Mouse (Mus musculus) liver, adult (tissue): ENCODE measurements around the gene Dclk3.
A peak's percentile ranks its signal among the peaks of the same experiment; 100 is the strongest.

Experiments
- GATA4 ChIP-seq: IDR thresholded peaks from 2 replicates; pipeline ENCODE4 v1.6.1; 2014; ENCODE audit warnings: mild to moderate bottlenecking, low read length; ENCODE audit not compliant: insufficient replicate concordance

Gene Dclk3

DNA sequence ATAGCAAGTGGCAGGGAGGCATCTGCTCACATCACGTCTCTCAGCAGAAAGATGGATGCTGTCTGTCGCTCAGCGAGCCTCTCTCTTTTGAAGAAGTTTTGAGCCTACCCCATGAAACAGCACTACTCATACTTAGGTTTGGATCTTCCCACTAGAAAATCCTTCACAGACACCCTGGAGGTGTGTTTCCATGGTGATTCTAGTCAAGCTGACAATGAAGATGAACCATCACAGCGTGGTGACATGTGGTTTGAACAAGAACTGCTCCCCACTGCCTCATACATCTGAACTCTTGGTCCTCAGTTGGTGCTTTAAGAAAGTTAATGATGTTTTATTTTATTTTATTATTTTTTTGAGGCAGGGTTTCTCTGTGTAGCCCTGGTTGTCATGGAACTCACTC lies 12.9 kb upstream of the Dclk3 start:
- no peak for TF ChIP-seq GATA4

DNA sequence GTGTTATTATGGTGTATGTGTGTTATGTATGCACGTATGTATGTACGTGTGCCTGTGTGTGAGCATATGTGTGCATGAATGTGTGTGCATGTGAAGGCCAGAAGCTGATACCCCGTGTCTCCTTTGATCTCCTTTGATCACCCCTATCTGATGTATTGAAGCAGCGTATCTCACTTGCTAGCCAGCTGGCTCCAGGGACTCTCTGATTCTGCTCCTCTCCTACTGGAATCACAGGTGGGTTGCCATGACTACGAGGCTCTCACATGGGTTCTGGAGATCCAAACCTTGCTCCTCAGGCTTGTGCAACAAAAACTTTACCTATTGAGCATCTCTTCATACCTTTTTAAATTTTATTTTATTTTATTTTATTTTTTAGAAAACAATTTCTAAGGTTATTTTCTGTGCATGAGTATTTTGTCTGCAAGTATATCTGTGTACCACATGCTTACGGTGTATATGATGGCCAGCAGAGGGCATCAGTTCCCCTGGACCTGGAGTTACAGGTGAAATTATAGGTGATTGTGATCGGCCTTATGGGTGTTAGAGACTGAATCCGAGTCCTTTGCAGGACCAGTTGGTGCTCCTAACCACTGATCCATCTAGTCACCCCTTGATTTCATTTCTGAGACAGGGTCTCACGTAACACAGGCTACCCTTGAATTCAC lies 10.9 kb upstream of the Dclk3 start:
- TF ChIP-seq GATA4: no peak

DNA sequence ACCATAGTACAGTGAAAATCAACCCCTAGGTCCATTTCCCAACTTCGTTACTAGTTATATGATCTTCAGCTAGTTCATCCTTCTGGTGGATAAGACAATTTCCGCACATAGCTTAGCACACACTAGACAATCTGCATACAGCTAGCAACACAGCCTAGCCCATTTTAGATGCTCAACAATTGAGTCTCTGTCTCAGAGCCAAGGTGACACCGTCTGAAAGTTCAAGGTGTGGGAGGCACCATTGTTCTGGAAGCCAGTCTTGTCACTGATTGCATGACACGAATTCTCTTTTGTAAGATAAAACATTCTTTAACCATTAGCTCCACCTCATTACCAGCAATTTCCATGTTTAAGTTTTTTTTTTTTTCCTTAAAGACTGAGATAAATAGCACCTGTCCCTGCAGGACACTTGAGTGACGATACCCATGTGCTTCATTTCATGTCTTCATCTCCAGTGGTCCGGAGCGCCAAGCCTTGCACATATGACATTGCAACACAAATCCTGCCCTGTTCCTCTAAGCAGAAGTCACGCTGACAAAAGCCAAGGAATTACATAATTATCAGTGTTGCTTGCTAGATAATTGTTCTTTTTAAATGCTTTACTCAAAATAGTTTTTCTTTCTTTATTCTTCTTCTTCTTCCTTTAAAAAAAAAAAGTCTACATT lies 10.1 kb upstream of the Dclk3 start:
- TF ChIP-seq GATA4: no peak

DNA sequence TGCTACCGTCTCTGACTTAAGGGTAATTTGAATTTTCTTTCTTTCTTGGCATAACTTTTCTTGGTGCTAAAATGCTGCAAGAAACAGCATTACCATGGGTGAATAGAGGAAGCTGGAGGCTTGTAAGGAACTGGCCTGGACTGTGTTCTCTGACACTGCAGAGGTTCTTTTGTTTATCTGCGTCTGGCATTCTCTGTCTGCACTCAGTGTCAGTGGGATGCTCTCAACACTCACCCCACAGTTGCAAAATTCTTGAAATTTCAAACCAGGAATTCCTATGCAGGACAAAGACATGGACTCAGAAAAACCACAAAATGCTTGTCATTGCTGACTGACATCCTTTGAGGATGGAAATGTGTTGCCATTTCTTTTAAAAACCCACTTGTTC lies 9.5 kb upstream of the Dclk3 start:
- no peak for TF ChIP-seq GATA4

DNA sequence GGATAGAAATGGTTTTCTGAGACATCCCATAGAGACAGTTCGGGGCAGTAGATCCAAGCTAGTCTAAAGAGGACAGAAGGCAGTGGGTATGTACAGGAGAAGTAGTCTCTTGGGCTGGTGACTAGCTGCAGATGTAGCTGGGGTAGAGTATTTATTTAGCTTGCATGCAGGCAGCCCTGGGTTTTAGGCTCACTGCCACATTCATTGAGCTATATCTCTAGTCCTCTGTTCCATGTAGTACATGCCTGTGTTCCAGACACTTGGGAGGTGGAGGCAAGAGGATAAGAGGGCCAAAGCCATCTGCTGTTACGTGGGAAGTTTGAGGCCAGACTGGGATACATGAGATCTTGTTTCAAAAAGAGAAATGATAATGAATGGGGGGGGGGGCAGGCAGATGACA lies 3.5 kb upstream of the Dclk3 start:
- TF ChIP-seq GATA4: no peak

DNA sequence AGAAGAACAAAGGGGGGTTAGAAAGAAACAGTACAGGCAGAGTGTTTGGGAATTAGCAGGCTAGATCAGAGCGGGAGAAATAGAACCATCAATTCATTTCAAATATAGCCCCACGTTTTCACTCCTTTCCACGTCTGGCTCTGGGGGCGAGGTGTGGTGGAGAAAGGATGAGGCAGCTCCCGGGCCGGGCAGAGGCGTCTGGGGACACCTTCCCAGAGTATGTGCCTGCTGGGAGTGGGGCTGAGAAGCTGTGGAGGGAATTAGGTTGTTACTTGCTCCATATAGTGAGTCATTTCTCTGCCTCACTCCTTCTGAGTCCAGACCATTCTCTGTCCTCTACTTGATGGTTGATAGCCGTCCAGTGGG lies 938 bp downstream of the Dclk3 start:
- no peak for TF ChIP-seq GATA4

DNA sequence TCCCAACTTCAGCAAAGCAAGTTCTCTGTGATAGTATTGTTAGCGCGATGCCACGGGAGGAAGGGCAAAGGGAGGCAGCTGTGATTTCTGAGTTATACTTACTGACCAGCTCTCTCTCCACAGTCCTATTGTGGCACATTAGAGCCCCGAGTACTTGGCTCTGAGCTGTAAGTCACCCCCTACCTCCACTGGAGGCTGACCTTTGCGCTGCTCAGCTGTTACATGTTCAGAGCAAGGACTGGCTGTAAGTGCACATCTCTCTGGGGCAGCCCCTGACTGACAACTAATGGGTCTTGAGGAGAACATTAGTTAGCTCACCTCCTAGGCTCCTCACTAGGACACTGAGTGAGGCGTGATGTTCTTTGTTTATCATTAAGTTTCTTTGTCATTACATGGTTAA lies 1.6 kb downstream of the Dclk3 start:
- no peak for TF ChIP-seq GATA4

DNA sequence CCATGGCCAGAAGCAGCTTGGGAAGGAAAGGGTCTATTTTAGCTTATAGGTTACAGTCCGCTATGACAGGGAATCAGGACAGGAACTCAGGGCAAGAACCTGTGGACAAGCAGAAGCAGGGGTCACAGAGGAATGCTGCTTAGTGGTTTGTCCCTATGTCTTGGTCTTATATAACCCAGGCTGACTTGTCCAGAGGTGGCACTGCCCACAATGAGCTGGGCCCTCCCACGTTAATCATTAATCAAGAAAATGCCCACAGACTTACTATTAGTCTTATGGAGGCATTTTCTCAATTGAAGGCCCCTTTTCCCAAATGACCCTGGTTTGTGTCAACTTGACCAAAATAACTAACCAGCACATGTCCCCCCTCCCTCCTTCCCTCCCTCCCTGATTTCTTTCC lies 2.3 kb downstream of the Dclk3 start:
- no peak for TF ChIP-seq GATA4

DNA sequence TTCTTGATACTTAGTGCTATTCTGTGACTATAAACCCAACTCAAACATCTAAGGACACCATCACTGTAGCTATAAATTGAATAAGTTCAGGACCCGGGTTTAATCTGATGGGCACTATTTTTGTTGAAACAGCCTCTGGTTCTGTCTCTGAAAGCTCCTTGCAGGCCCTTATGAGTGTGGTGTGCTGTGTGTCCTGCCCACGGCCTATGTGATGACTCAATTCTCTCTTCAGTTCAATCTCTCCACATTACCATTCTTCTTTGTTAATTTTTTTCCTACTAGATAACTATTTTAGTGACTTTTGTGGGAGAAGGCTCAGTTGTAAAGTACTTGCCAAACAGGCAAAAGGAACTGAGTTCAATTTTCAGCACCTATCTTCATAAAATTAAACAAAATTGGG lies 7.3 kb downstream of the Dclk3 start:
- TF ChIP-seq GATA4: no peak

DNA sequence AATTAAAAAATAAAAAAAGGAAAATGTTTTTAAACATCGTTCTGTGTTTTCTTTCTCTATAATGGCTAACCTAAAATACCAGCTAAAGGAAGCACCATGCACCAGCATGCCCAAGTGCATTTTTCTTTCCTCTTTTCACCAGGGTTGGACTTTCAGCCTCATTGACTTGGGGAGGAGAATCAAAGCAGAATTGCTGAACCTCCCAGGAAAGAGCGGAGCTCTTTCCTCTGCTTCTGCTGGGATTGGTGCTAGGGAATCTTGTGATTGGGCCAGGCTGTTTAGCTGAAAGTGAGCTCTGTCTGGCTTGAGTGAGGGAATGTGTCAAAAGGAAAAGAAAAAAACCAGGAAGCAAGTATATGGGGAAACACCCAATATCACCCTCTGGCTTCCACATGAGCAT lies 10.1 kb downstream of the Dclk3 start:
- TF ChIP-seq GATA4: no peak

DNA sequence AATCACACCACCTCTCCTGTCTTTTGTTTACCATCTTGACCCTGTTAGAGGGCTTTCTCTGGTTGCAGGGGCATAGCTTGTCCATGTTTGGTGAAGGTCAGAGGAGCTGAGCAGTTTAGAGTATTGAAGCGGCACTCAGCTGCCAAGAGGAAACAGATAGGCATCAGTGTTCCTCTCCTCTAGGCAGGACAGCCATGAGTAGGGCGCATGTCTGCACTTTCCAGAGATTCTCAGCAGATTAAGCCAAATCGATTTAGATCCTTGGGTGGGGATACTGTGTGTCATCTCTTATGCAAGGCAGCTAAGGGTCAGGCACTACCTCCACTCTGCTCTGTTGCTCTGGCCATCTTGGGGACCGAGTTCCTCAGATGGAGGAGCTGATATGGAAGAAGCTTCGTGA lies 11.0 kb downstream of the Dclk3 start:
- peak; percentile 66; the same call in 1 of the 2 replicates for TF ChIP-seq GATA4

DNA sequence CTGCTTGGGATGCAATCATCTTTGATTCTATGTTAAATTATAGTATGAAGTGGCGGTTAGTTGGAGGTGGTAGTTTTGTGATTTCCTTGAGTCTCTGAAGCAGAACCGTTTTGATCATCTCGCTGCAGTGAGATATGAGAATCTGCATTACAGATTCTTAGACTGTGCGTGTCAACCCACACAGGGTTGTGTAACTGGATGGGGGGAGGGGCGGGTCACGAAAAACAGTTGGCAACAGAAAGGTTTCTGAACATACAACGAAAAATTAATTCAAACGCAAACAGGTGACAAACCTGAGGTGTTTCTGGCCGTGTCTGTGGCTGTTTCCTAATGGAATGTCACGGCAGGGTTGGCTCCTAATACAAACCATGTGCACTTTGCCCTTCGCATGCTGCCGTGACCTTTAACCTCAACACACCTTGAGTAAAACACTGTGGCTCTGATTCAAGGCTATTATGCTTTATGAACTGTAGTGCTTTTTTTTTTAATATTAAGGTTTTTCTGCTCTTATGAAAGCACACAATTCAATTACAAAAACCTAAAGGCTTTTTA lies 12.0 kb downstream of the Dclk3 start:
- no peak for TF ChIP-seq GATA4

DNA sequence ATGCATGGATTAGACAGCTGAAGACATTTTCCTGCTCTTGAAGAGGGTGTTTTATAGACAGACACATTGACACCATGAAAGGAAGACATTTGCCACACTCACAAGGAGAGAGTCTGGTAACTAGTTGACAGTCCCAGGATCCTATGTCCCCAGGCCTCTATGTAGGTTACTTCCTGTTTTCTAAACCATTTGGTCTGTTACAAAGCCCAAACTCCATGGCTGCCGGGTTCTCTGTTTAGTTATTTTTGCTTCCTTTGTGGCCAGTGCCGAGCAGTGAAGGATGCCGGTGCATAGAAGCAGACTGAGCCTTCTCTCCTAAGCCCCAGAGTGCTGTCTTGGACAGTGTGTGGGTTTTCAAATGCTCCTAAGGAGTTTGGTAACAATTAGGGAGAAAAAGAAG lies 15.0 kb downstream of the Dclk3 start:
- TF ChIP-seq GATA4: no peak

DNA sequence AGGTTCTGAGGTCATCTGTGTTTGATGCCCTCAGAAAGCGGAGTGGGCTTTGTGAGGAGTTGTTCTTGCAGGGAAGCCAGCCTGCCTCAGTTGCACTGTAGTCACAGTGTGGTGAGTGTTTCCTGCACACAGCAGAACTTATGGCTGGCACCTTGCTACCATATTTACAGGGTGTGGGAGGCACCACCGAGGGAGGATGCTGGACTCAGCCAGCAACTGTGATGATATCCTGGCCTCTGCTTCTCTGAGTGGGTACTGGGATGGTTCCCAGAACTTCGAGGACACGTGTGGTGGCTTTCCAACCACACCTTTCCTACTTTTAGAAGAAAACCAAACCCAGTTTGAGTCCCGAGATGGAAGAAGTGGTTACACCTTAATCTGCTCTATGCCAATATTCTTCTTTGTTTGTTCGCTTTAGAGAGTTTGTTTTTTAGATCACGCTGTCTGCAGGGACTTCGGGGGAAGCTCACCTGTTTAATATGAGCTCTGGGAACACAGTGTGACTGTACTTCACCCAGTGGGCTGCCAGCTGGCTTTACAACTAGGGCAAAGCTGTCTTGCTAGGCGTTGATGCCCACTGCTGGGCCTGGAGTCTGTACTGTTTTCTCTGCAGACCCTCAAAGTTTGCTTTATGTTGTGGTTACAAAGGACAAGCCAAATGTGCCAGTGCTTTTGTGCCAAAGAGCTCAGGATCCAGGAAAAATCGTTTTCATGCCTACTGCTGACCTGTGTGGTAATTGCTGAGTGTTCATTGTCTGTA lies 18.5 kb downstream of the Dclk3 start:
- no peak for TF ChIP-seq GATA4

DNA sequence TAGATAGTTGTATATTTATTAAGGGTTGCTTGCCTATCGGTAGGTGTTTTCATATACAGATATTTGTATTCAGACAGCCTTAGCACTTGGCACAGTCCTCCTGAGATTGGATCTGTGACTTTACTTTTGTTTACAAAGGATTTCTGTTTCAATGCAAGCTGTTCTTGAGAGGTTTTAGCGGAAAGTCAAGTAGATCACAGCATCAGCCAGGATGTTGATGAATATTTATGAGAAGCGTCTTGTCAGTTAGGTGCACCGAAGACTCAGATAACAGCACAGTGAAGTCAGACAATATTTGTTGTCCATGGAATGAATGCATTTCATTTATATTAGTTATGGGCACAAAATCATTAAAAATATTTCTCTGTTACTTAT lies 19.0 kb downstream of the Dclk3 start:
- no peak for TF ChIP-seq GATA4

DNA sequence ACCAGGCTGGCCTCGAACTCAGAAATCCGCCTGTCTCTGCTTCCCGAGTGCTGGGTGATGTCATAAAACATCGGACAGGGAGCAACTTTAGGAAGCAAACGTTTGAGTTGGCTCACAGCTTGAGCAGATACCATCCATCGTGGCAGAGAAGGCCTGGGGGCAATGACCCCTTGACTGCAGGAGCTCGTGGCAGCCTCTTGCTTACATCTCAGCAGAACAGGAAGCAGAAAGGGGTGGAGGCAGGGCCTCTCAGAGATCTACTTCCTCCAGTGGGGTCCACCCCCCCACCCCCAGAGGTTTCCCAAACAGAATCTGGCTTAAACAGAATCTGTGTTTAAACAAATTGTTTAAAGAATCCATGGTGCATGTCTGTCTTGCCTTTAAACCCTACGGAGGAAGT lies 20.6 kb downstream of the Dclk3 start:
- TF ChIP-seq GATA4: no peak
